Mouse (Mus musculus) intestine, embryonic 15.5 days (tissue): ENCODE results near the gene Cebpg. TPM values are rescaled to one million over a fixed set of nuclear protein-coding genes. Genes with fewer than 3 reads are reported as not detected.

Source experiments
- ATAC-seq: fragments of 200-750 bp; cut with Nextera tagmentation; 2 replicates; pipeline ENCODE4 v1.8.0; 2017; ENCODE audit warnings: moderate TSS enrichment, moderate library complexity
- H3K27ac ChIP-seq: fragments of 300-500 bp; sonication (generic); 2 replicates; pipeline ENCODE4 v1.5.1; 2015; ENCODE audit warnings: mild to moderate bottlenecking, inconsistent platforms
- H3K27me3 ChIP-seq: fragments of 300-500 bp; sonication (generic); replicated peaks from 2 replicates; pipeline ENCODE4 v1.6.1; 2015; ENCODE audit warnings: inconsistent platforms
- H3K36me3 ChIP-seq: fragments of 300-500 bp; sonication (generic); 2 replicates; pipeline ENCODE4 v1.6.1; 2015; ENCODE audit warnings: inconsistent platforms
- H3K4me1 ChIP-seq: fragments of 300-500 bp; sonication (generic); replicated peaks from 2 replicates; pipeline ENCODE4 v1.6.1; 2015; ENCODE audit warnings: inconsistent platforms
- H3K4me2 ChIP-seq: fragments of 300-500 bp; sonication (generic); replicated peaks from 2 replicates; pipeline ENCODE4 v1.6.1; 2015; ENCODE audit warnings: mild to moderate bottlenecking, inconsistent platforms
- H3K4me3 ChIP-seq: fragments of 300-500 bp; sonication (generic); replicated peaks from 2 replicates; pipeline ENCODE4 v1.5.1; 2015; ENCODE audit warnings: inconsistent platforms
- H3K9ac ChIP-seq: fragments of 300-500 bp; sonication (generic); 2 replicates; pipeline ENCODE4 v1.6.1; 2015; ENCODE audit warnings: inconsistent platforms
- H3K9me3 ChIP-seq: fragments of 300-500 bp; sonication (generic); 2 replicates; pipeline ENCODE4 v1.6.1; 2016; ENCODE audit warnings: inconsistent platforms
- WGBS: fragments of 180-500 bp; shearing (Covaris S2); methylation state at CpG from one replicate; pipeline ENCODE4 v1.1.7; 2015; 5-methylcytosine and 5-hydroxymethylcytosine counted together
- polyA plus RNA-seq: library from polyadenylated mRNA; unstranded; fragments of >200 nt; fragmentation: Nextera tagmentation; extraction: Ambion mirVana; gene quantifications from 2 replicates; pipeline ENCODE4 v1.2.1, GENCODE M21; 2015

The Cebpg gene
- polyA plus RNA-seq: 44.5 and 45.3 TPM in 2 replicates

DNA sequence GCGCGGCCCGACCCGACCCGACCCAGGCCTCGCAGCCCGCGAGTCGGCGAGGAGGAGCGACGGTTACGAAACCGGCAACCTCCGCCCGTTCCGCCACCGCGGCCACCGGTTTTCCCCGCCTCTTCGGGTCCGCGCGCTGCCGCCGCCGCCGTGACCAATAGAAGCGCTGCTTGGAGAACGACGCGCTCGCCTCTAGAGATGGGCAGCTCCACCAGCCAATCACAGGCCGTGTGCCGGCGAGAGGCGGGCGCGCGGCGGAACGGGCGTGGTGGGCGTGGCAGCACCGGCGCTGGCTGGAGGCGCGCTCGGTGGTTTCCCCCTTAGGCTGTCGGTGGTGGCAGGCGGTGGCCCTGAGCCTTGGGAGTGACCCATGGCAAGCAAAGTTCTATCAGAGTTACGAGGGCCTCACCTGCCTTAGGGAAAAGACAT lies at the start of gene Cebpg:
TSS of gene Cebpg (minus strand) at position 138 of the 429 bp plus-strand sequence.
- under 1% methylated on average over 53 of the region's 53 CpGs for WGBS

DNA sequence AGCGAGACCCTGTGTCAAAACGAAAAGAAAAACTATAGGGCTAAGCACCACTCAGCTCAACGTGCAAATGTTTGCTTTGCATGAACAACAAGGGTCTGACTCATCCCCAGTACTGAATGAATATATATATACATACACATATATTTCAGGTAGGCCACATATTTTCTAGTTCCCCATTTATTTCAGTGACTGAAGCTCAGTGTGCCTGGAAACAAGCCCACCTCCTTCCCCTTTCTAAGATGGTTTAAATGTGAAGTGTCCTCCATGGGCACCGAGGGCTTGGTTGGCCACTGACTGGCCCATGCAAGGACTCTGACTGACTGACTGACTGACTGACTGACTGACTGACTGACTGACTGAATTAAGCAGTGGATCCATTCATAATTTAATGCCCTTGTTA lies 43.2 kb upstream of the Cebpg start:
- WGBS: 80% methylated on average over 4 of the region's 4 CpGs
- H3K36me3 ChIP-seq: no peaks in the 10 kb centered on the region
- H3K27ac ChIP-seq: no peak overlapping the region
- H3K4me3 ChIP-seq: no peak overlapping the region
- no peak for ATAC-seq
- H3K4me1 ChIP-seq: no peaks in the 10 kb centered on the region
- H3K9ac ChIP-seq: no peak overlapping the region
- H3K27me3 ChIP-seq: no peaks in the 10 kb centered on the region
- no peaks in the 10 kb centered on the region; the same call in 1 of the 2 replicates for H3K9me3 ChIP-seq
- no peak overlapping the region for H3K4me2 ChIP-seq

More for the DNA sequence above, at the start of gene Cebpg:
- peak within 1 kb of the TSS; percentile 74 for H3K4me2 ChIP-seq
- peaks cover 11% of the 10 kb centered on the region; the same call in 1 of the 2 replicates for H3K4me1 ChIP-seq
- peak; percentile 98 for ATAC-seq
- peak within 1 kb of the TSS; percentile 91 for H3K27ac ChIP-seq
- H3K36me3 ChIP-seq: no peaks in the 10 kb centered on the region
- H3K9ac ChIP-seq: peak within 1 kb of the TSS; percentile 91
- H3K4me3 ChIP-seq: peak within 1 kb of the TSS; percentile 95
- H3K27me3 ChIP-seq: no peaks in the 10 kb centered on the region
- no peaks in the 10 kb centered on the region for H3K9me3 ChIP-seq

DNA sequence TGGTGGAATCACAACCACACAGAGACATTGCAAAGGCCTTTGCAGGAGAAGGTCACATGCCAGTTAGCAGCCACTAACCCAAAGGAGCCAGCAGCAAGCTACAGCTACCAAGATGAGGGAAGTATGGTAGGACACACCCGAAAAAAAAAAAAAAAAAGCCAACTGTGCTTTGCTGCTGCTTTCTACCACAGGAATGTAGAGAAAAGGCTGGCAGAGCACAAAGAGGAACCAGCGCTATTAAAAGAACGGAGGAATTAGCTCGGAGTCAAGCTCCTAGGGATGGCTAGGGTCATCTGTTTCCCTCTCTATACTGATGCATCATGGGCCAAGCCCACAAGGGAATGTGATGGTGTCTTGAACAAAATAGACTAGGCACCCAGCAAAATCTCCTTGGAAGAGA lies 42.4 kb upstream of the Cebpg start:
- H3K9me3 ChIP-seq: no peaks in the 10 kb centered on the region; the same call in 1 of the 2 replicates
- H3K4me2 ChIP-seq: no peak overlapping the region
- H3K27ac ChIP-seq: no peak overlapping the region
- H3K4me1 ChIP-seq: no peaks in the 10 kb centered on the region
- 74% methylated on average over 4 of the region's 4 CpGs for WGBS
- no peaks in the 10 kb centered on the region for H3K36me3 ChIP-seq
- no peak overlapping the region for H3K9ac ChIP-seq
- ATAC-seq: no peak
- H3K4me3 ChIP-seq: no peak overlapping the region
- H3K27me3 ChIP-seq: no peaks in the 10 kb centered on the region

GRCm38 (mm10) chr7:35094975-35095678 lies 38.8 kb upstream of the Cebpg start:
- H3K27me3 ChIP-seq: no peaks in the 10 kb centered on the region
- WGBS: 64% methylated on average over 9 of the region's 9 CpGs
- H3K4me1 ChIP-seq: 0 out of 2 replicates have a peak, but pooled peaks cover 2% of the 10 kb centered on the region
- ATAC-seq: peak; percentile 65
- H3K9ac ChIP-seq: no peak overlapping the region
- H3K27ac ChIP-seq: no peak overlapping the region
- H3K4me2 ChIP-seq: no peak overlapping the region
- H3K9me3 ChIP-seq: no peaks in the 10 kb centered on the region
- H3K4me3 ChIP-seq: no peak overlapping the region
- no peaks in the 10 kb centered on the region for H3K36me3 ChIP-seq

- Histone ChIP-seq H3K4me2 (no peak overlapping the region), H3K9ac (no peak overlapping the region), H3K4me3 (no peak overlapping the region), H3K9me3 (no peaks in the 10 kb centered on the region), H3K27ac (no peak overlapping the region), H3K27me3 (no peaks in the 10 kb centered on the region), H3K4me1 (peaks cover 9% of the 10 kb centered on the region; the same call in 1 of the 2 replicates), H3K36me3 (no peaks in the 10 kb centered on the region)
- ATAC-seq: no peak
- 51% methylated on average over 5 of the region's 5 CpGs for WGBS
Measured at GRCm38 (mm10) chr7:35090550-35090949, 34.2 kb upstream of the Cebpg start.

DNA sequence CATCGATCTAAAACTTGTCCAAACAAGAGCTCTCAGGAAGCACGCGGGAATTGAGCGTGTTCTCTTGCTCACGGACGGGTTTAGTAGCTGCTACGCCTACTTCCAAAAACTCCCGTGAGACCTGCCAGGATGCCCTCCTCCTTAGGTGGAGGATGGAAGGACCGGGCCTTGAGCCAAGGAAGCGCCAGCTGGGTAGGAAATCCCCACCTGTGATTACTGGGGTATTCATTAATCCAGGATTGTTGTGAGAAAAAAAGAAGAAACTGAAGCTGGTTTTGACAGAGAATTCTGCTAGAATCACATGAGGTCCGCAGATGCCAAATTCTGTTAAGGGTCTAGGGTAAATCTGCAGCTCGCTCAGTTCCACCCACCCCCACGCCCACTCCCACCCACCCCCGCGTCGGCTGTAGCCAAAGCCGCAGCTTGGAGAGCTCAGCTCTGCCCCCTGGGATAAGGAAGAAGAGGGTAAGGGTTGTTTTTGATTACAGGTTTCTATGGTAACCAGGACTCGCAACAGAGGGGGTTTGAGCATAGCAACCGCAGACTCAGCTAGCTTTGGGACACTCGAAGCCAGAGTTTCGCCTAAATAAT lies 30.0 kb upstream of the Cebpg start:
- ATAC-seq: peak; percentile 48
- no peaks in the 10 kb centered on the region for H3K36me3 ChIP-seq
- WGBS: under 1% methylated on average over 21 of the region's 21 CpGs
- no peaks in the 10 kb centered on the region for H3K27me3 ChIP-seq
- peak overlapping the region; percentile 19 for H3K4me3 ChIP-seq
- no peak overlapping the region for H3K27ac ChIP-seq
- H3K9me3 ChIP-seq: no peaks in the 10 kb centered on the region
- peak overlapping the region; percentile 60 for H3K4me2 ChIP-seq
- H3K9ac ChIP-seq: no peak overlapping the region
- H3K4me1 ChIP-seq: peaks cover 12% of the 10 kb centered on the region; the same call in 1 of the 2 replicates

- H3K9me3 ChIP-seq: no peaks in the 10 kb centered on the region
- peaks cover 18% of the 10 kb centered on the region; the same call in 1 of the 2 replicates for H3K4me1 ChIP-seq
- no peak; the same call in 1 of the 2 replicates for ATAC-seq
- no peaks in the 10 kb centered on the region for H3K27me3 ChIP-seq
- no peak overlapping the region for H3K9ac ChIP-seq
- no peaks in the 10 kb centered on the region for H3K36me3 ChIP-seq
- 61% methylated on average over 12 of the region's 12 CpGs for WGBS
- H3K4me3 ChIP-seq: no peak overlapping the region
- no peak overlapping the region for H3K27ac ChIP-seq
- H3K4me2 ChIP-seq: no peak overlapping the region
Measured at GRCm38 (mm10) chr7:35084565-35085360, 28.4 kb upstream of the Cebpg start.

DNA sequence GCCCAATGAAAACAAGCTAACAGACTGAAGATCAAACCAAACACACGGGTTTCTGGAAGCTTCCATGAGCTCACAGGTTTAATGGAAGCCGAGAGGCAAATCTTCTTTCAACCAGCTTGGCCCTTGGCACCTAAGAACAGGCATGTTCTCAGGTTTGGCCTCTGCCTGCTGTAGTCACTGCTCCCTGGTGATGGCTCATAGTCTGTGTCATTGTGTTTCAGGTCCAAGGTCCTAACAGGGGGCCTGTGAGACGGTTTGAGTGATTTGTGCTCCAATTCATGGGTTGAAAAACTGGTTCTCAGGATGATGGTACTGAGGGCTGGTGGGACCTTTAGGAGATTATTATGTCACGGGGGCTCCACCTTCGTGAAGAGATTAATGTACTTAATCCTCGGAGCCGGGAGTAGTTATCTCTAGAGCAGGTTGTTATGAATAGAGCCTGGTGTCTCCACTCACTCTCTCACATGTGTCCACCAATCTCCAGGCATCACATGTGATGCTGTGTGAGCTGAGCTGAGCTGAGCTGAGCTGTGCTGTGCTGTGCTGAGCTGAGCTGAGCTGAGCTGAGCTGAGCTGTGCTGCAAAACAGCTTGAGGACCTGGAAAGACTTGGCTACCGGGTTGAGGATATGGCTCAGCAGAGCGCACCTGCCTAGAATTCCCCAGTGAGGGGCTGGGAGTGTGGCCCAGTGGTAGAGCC lies 25.2 kb upstream of the Cebpg start:
- no peaks in the 10 kb centered on the region for H3K9me3 ChIP-seq
- peak overlapping the region; percentile 45 for H3K4me2 ChIP-seq
- no peaks in the 10 kb centered on the region for H3K36me3 ChIP-seq
- H3K27ac ChIP-seq: peak overlapping the region; percentile 66
- peaks cover 16% of the 10 kb centered on the region; the same call in 1 of the 2 replicates for H3K4me1 ChIP-seq
- no peaks in the 10 kb centered on the region for H3K27me3 ChIP-seq
- WGBS: 62% methylated on average over 9 of the region's 9 CpGs
- ATAC-seq: peak; percentile 83
- 0 out of 2 replicates have a peak overlapping the region, but pooled peaks have one; percentile 5 for H3K4me3 ChIP-seq
- H3K9ac ChIP-seq: no peak overlapping the region

GRCm38 (mm10) chr7:35080843-35081338 lies 24.5 kb upstream of the Cebpg start:
- H3K4me1 ChIP-seq: peaks cover 11% of the 10 kb centered on the region; the same call in 1 of the 2 replicates
- H3K4me3 ChIP-seq: 0 out of 2 replicates have a peak overlapping the region, but pooled peaks have one; percentile 5
- no peaks in the 10 kb centered on the region for H3K9me3 ChIP-seq
- H3K36me3 ChIP-seq: no peaks in the 10 kb centered on the region
- 15% methylated on average over 10 of the region's 10 CpGs for WGBS
- no peak overlapping the region for H3K9ac ChIP-seq
- peak overlapping the region; percentile 45 for H3K4me2 ChIP-seq
- peak overlapping the region; percentile 66 for H3K27ac ChIP-seq
- no peaks in the 10 kb centered on the region for H3K27me3 ChIP-seq
- ATAC-seq: peak; percentile 70

- Histone ChIP-seq H3K4me3 (no peak overlapping the region), H3K9ac (no peak overlapping the region), H3K4me2 (no peak overlapping the region), H3K27ac (no peak overlapping the region), H3K27me3 (no peaks in the 10 kb centered on the region), H3K4me1 (0 out of 2 replicates have a peak, but pooled peaks cover 6% of the 10 kb centered on the region), H3K36me3 (no peaks in the 10 kb centered on the region), H3K9me3 (no peaks in the 10 kb centered on the region)
- WGBS: 42% methylated on average over 5 of the region's 5 CpGs
- ATAC-seq: no peak
Measured at GRCm38 (mm10) chr7:35076645-35077044, 20.3 kb upstream of the Cebpg start.

DNA sequence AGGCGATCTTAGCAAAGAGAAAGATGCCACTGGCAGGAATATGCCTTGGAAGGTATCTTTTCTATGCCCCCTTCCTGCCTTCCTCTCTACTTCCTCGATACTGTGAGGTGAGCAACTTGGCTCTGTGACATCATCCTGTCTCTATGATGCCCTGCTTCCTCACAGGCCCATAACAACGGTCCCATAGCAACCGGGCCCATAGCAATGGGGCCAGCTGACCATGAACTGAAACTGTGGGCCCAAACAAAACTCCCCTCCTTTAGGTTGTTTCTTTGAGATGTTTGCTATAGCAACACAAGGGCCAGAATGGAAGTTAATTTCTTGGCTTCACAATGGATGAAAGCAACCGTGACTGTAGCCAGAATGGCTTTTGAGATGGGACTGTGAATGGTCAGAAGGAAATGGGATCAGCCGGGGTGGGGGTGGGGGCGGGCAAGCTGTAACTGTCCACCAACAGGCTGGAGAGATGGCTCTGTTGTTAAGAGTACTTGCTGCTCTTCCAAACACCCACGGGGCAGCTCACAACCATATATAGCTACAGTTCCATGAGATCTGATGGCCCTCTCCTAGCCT lies 10.4 kb upstream of the Cebpg start:
- ATAC-seq: no peak
- H3K9ac ChIP-seq: no peak overlapping the region
- no peaks in the 10 kb centered on the region for H3K4me1 ChIP-seq
- no peak overlapping the region for H3K27ac ChIP-seq
- H3K4me3 ChIP-seq: no peak overlapping the region
- no peaks in the 10 kb centered on the region for H3K36me3 ChIP-seq
- 84% methylated on average over 8 of the region's 8 CpGs for WGBS
- no peak overlapping the region for H3K4me2 ChIP-seq
- no peaks in the 10 kb centered on the region for H3K27me3 ChIP-seq
- no peaks in the 10 kb centered on the region for H3K9me3 ChIP-seq
